Mouse (Mus musculus) stomach, embryonic 15.5 days (tissue): ENCODE measurements around the gene Ppp1r17. TPM values are rescaled to one million over a fixed set of nuclear protein-coding genes. Genes with fewer than 3 reads are reported as not detected.

Experiments used
- ATAC-seq: fragments of 200-750 bp; cut with Nextera tagmentation; 2 replicates; pipeline ENCODE4 v1.8.0; 2017; ENCODE audit warnings: low read depth, moderate number of reproducible peaks, moderate TSS enrichment; ENCODE audit not compliant: insufficient read depth, low FRiP score
- H3K27ac ChIP-seq: fragments of 300-500 bp; sonication (generic); 2 replicates; pipeline ENCODE4 v1.5.1; 2015; ENCODE audit warnings: mild to moderate bottlenecking, inconsistent platforms
- H3K27me3 ChIP-seq: fragments of 300-500 bp; sonication (generic); replicated peaks from 2 replicates; pipeline ENCODE4 v1.6.1; 2015; ENCODE audit warnings: inconsistent platforms
- H3K36me3 ChIP-seq: fragments of 300-500 bp; sonication (generic); 2 replicates; pipeline ENCODE4 v1.6.1; 2015; ENCODE audit warnings: inconsistent platforms
- H3K4me1 ChIP-seq: fragments of 300-500 bp; sonication (generic); 2 replicates; pipeline ENCODE4 v1.6.1; 2015; ENCODE audit warnings: inconsistent platforms
- H3K4me2 ChIP-seq: fragments of 300-500 bp; sonication (generic); 2 replicates; pipeline ENCODE4 v1.6.1; 2015; ENCODE audit warnings: mild to moderate bottlenecking, inconsistent platforms
- H3K4me3 ChIP-seq: fragments of 300-500 bp; sonication (generic); replicated peaks from 2 replicates; pipeline ENCODE4 v1.5.1; 2015; ENCODE audit warnings: inconsistent platforms
- H3K9ac ChIP-seq: fragments of 300-500 bp; sonication (generic); 2 replicates; pipeline ENCODE4 v1.6.1; 2015; ENCODE audit warnings: inconsistent platforms
- H3K9me3 ChIP-seq: fragments of 300-500 bp; sonication (generic); 2 replicates; pipeline ENCODE4 v1.6.1; 2016; ENCODE audit warnings: inconsistent platforms
- WGBS: fragments of 180-500 bp; shearing (Covaris S2); methylation state at CpG from one replicate; pipeline ENCODE4 v1.1.7; 2015; 5-methylcytosine and 5-hydroxymethylcytosine counted together
- polyA plus RNA-seq: library from polyadenylated mRNA; unstranded; fragments of >200 nt; fragmentation: Nextera tagmentation; extraction: Ambion mirVana; gene quantifications from 2 replicates; pipeline ENCODE4 v1.2.1, GENCODE M21; 2015

Ppp1r17 gene
- polyA plus RNA-seq = 0.31 and 0.55 TPM in 2 replicates

DNA sequence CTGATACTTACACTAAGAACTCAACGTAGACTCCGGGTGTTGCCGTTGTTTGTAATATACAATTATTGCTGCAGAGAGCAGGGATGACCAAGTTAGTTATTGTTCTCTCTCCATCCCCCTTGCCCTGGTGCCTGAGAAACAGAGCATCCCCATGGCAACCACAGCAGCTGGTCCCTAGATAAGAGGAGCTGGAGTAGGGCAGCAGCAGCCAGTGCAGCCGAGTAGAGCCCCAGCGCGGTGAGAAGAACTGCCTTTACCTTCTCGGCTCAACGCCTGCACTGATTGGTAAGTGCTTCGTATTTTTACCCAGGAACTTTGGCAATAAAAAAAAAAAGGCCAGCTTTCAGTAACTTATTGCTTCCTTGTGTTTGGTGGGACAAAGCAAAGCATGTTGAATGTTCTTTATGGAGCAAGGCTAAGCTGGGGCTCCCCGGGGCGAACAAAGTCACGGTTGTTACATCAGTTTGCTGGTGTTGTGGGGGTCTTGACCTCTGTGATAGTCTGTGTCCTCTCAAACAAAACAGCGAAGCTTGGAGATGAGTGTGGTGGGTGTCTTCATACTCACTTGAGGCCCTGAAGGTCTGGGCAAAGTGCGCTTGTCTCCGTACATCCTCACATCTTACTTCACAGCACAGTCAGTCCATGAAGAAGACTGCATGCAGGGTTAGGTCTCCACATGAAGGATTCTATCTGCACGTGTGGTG lies at the start of gene Ppp1r17:
Gene Ppp1r17 (plus strand): TSS at position 207 of the 704 bp plus-strand sequence.
- WGBS = 69% methylated on average over 16 of the region's 16 CpGs
- Histone ChIP-seq H3K9ac (no peak within 1 kb of the TSS), H3K4me2 (no peak within 1 kb of the TSS), H3K27ac (no peak within 1 kb of the TSS), H3K4me1 (no peaks in the 10 kb centered on the region), H3K4me3 (no peak within 1 kb of the TSS), H3K36me3 (no peaks in the 10 kb centered on the region), H3K9me3 (no peaks in the 10 kb centered on the region), H3K27me3 (no peaks in the 10 kb centered on the region)
- ATAC-seq = no peak

DNA sequence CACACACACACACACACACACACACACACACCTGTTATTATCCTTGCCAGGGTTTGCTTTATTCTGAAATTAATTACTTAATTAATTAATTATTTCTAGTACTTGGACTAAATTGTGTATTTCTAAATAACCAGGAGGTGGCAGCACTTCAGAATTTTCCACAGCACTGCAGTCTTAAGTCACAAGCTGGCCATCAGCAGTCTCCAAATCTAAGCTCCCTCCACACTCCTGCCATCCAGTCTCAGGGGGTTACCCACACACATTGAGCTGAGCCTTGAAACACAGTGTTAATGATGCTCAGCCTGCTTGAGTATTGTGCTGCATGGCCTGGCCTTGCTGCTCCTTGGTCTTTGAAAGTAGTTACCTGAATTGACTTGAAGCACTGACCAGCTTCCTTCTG lies 44.3 kb upstream of the Ppp1r17 start:
- Histone ChIP-seq H3K9me3 (no peaks in the 10 kb centered on the region), H3K27me3 (no peaks in the 10 kb centered on the region), H3K27ac (no peak overlapping the region), H3K4me3 (no peak overlapping the region), H3K4me2 (no peak overlapping the region), H3K9ac (no peak overlapping the region), H3K36me3 (no peaks in the 10 kb centered on the region), H3K4me1 (no peaks in the 10 kb centered on the region)
- ATAC-seq = no peak

DNA sequence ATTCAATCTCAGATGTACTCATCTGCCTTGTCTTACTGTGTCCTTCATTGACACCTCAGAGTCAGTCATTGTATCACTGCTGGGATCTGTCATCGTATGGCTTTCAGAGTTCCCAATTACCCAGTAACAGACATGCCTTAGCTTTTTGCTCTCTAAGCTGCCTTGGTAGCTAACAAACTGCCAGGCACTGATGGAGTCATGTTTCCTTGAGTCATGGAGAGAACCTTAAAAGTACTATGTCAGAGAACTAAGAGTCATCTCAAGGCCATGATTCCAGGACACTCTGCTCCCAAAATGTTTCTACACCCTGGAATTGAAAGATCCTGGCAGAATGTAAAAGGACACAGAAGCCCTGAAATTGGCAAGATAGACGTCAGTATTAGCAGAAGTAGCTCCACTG lies 37.5 kb upstream of the Ppp1r17 start:
- Histone ChIP-seq H3K27ac (no peak overlapping the region), H3K4me3 (no peak overlapping the region), H3K9me3 (no peaks in the 10 kb centered on the region), H3K27me3 (no peaks in the 10 kb centered on the region), H3K4me1 (no peaks in the 10 kb centered on the region), H3K9ac (no peak overlapping the region), H3K4me2 (no peak overlapping the region), H3K36me3 (no peaks in the 10 kb centered on the region)
- 77% methylated on average over 2 of the region's 2 CpGs for WGBS
- ATAC-seq = no peak

- Histone ChIP-seq H3K4me1 (no peaks in the 10 kb centered on the region), H3K27ac (no peak overlapping the region)
- 83% methylated on average over 4 of the region's 4 CpGs for WGBS
Measured at GRCm38 (mm10) chr6:56008711-56009110, 8.6 kb upstream of the Ppp1r17 start.

DNA sequence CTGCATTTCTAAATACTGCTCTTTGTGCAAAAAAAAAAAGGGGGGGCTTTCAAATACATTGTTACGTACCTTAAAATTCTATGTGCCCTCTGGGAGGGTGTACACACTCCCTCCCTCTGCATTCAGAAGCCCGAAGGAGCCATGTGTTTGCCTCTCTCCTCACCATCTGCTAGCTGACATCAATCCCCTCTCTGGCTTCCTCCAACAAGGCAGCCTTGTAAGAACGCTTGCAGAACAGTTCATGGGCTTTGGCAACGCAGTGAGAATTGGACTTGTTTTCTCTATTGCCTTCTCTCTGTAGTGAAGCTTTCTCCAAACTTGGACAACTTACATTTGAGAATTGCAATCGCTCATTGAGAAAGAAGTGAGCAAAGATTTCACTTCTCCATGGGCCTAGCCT lies 4.9 kb upstream of the Ppp1r17 start:
- Histone ChIP-seq H3K4me2 (no peak overlapping the region), H3K9me3 (no peaks in the 10 kb centered on the region), H3K36me3 (no peaks in the 10 kb centered on the region), H3K4me1 (no peaks in the 10 kb centered on the region), H3K27me3 (no peaks in the 10 kb centered on the region), H3K27ac (no peak overlapping the region), H3K4me3 (no peak overlapping the region), H3K9ac (no peak overlapping the region)
- 75% methylated on average over 5 of the region's 5 CpGs for WGBS
- ATAC-seq = no peak

More at GRCm38 (mm10) chr6:56008711-56009110, 8.6 kb upstream of the Ppp1r17 start:
- H3K9ac ChIP-seq = no peak overlapping the region
- no peaks in the 10 kb centered on the region for H3K9me3 ChIP-seq
- no peak for ATAC-seq
- no peaks in the 10 kb centered on the region for H3K27me3 ChIP-seq
- H3K36me3 ChIP-seq = no peaks in the 10 kb centered on the region
- no peak overlapping the region for H3K4me3 ChIP-seq
- H3K4me2 ChIP-seq = no peak overlapping the region

GRCm38 (mm10) chr6:56019632-56020031 lies 2.3 kb downstream of the Ppp1r17 start:
- Histone ChIP-seq H3K36me3 (no peaks in the 10 kb centered on the region), H3K9me3 (no peaks in the 10 kb centered on the region), H3K4me2 (no peak overlapping the region), H3K27me3 (no peaks in the 10 kb centered on the region), H3K4me1 (no peaks in the 10 kb centered on the region), H3K4me3 (no peak overlapping the region), H3K27ac (no peak overlapping the region), H3K9ac (no peak overlapping the region)
- no peak for ATAC-seq
- WGBS = 54% methylated on average over 2 of the region's 2 CpGs

- no peak overlapping the region for H3K27ac ChIP-seq
- H3K4me1 ChIP-seq = no peaks in the 10 kb centered on the region
- WGBS = 57% methylated on average over 2 of the region's 2 CpGs
- H3K36me3 ChIP-seq = no peaks in the 10 kb centered on the region
- H3K9me3 ChIP-seq = no peaks in the 10 kb centered on the region
- no peak overlapping the region for H3K4me3 ChIP-seq
- H3K4me2 ChIP-seq = no peak overlapping the region
- H3K27me3 ChIP-seq = no peaks in the 10 kb centered on the region
- no peak for ATAC-seq
- H3K9ac ChIP-seq = no peak overlapping the region
Measured at GRCm38 (mm10) chr6:56025533-56025932, 8.2 kb downstream of the Ppp1r17 start.

DNA sequence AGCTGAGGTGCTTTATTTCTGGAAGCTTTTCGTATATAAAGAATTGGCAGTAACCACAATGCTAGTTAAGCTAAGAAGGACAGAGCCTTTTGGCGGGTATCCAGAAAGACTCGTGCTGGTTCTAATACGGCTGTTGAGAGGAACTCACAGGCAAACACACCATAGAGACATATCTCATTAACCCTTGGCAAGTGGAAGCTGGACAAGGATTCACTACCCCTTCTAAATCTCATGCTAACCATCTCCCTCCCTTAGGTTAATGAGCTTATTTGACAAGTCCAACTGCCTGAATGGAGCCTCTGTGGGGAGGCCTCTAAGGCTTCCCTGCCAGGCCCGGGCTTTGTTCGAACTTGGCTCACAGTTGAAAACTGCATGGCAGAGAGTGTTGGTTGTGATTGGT lies 10.0 kb downstream of the Ppp1r17 start:
- 54% methylated on average over 6 of the region's 6 CpGs for WGBS
- no peak for ATAC-seq

GRCm38 (mm10) chr6:56027966-56028365 lies 10.7 kb downstream of the Ppp1r17 start:
- Histone ChIP-seq H3K4me2 (no peak overlapping the region), H3K4me3 (no peak overlapping the region), H3K9ac (no peak overlapping the region), H3K9me3 (no peaks in the 10 kb centered on the region), H3K27me3 (no peaks in the 10 kb centered on the region), H3K36me3 (no peaks in the 10 kb centered on the region), H3K27ac (no peak overlapping the region), H3K4me1 (no peaks in the 10 kb centered on the region)
- ATAC-seq = no peak
- 67% methylated on average over 5 of the region's 5 CpGs for WGBS

More for the DNA sequence above, 10.0 kb downstream of the Ppp1r17 start:
- Histone ChIP-seq H3K36me3 (no peaks in the 10 kb centered on the region), H3K9ac (no peak overlapping the region), H3K27ac (no peak overlapping the region), H3K9me3 (no peaks in the 10 kb centered on the region), H3K4me3 (no peak overlapping the region), H3K27me3 (no peaks in the 10 kb centered on the region), H3K4me1 (no peaks in the 10 kb centered on the region), H3K4me2 (no peak overlapping the region)

GRCm38 (mm10) chr6:56029986-56030385 lies 12.7 kb downstream of the Ppp1r17 start:
- no peak for ATAC-seq
- 54% methylated on average over 5 of the region's 5 CpGs for WGBS
- H3K27ac ChIP-seq = no peak overlapping the region
- no peak overlapping the region for H3K4me2 ChIP-seq
- no peaks in the 10 kb centered on the region for H3K4me1 ChIP-seq
- no peak overlapping the region for H3K9ac ChIP-seq
- H3K36me3 ChIP-seq = no peaks in the 10 kb centered on the region
- no peaks in the 10 kb centered on the region for H3K27me3 ChIP-seq
- H3K9me3 ChIP-seq = no peaks in the 10 kb centered on the region
- no peak overlapping the region for H3K4me3 ChIP-seq

GRCm38 (mm10) chr6:56032231-56032630 lies 14.9 kb downstream of the Ppp1r17 start:
- no peaks in the 10 kb centered on the region for H3K27me3 ChIP-seq
- no peaks in the 10 kb centered on the region for H3K36me3 ChIP-seq
- H3K9ac ChIP-seq = no peak overlapping the region
- no peaks in the 10 kb centered on the region for H3K4me1 ChIP-seq
- no peak overlapping the region for H3K27ac ChIP-seq
- no peak overlapping the region for H3K4me3 ChIP-seq
- no peak for ATAC-seq
- WGBS = 70% methylated on average over 2 of the region's 2 CpGs
- no peaks in the 10 kb centered on the region for H3K9me3 ChIP-seq
- H3K4me2 ChIP-seq = no peak overlapping the region

DNA sequence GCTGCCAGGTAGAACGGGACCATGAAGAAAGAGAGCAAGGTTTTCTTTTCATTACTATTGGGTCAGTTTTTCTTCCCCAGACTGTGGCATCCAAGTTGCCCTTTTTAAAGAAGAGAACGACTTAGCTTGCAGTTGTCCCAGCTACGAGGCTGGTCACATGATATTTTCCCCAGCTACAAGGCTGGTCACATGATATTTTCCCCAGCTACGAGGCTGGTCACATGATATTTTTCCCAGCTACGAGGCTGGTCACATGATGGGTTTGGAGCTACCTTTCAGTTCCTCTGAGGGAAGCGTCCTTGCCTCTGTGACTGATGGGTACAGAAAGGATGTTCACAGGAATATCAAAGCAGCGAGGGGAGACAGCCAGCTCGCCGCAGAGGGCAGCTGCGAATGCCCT lies 17.8 kb downstream of the Ppp1r17 start:
- WGBS = 67% methylated on average over 10 of the region's 10 CpGs
- no peak for ATAC-seq
- no peaks in the 10 kb centered on the region for H3K9me3 ChIP-seq
- H3K4me3 ChIP-seq = no peak overlapping the region
- no peak overlapping the region for H3K9ac ChIP-seq
- no peaks in the 10 kb centered on the region for H3K27me3 ChIP-seq
- no peaks in the 10 kb centered on the region for H3K4me1 ChIP-seq
- H3K4me2 ChIP-seq = no peak overlapping the region
- H3K36me3 ChIP-seq = no peaks in the 10 kb centered on the region
- H3K27ac ChIP-seq = no peak overlapping the region
